Mouse (Mus musculus): ENCODE measurements around the gene Araf.

GRCm38 (mm10) chrX:20798141-20798796, 655 bp downstream of the Araf start:
- TF ChIP-seq CTCF (IDR thresholded peaks at IDR 0.05; ENCODE audit: control insufficient read depth, insufficient read depth, low read length) (no peak), POLR2A (IDR thresholded peaks at IDR 0.05; ENCODE audit: borderline replicate concordance, control insufficient read depth, low read depth, low read length) (no peak)
